Mouse (Mus musculus): ENCODE measurements around the gene Kidins220. TPM values are rescaled to one million over a fixed set of nuclear protein-coding genes. Genes with fewer than 3 reads are reported as not detected.

Kidins220 gene
- polyA plus RNA-seq, 1 experiment: 161 TPM

DNA sequence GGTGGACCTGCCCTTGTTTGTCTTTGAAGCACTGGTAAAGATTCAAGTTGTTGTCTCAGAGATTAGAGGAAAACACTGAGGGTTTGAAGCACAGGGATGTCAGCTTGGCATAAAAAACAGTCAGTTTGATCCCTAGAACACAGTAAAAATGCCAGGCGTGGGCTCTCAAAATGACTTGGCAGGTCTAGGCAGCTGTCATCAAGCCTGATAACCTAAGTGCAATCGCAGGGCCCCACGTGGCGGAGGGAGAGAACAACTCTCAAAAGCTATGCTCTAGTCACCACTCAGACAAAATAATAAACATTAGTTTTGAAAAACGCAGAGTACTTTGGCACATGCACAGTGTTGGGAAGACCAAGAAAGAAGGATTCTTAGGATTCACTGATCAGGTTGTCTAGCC, 10.5 kb downstream of the Kidins220 start:
- no peak for TF ChIP-seq POLR2A (IDR thresholded peaks at IDR 0.05; ENCODE audit: borderline replicate concordance, insufficient read depth, low read length)
- no peak for TF ChIP-seq CTCF (IDR thresholded peaks at IDR 0.05; ENCODE audit: borderline replicate concordance, insufficient read depth, low read depth, low read length)
- H3K27ac ChIP-seq (ENCODE audit: insufficient read depth, low read length): no peak overlapping the region
- 71% methylated on average over 5 of the region's 5 CpGs for WGBS
- DNase-seq: no peak
- no peak overlapping the region for H3K4me3 ChIP-seq (replicated peaks; ENCODE audit: insufficient read depth, low read depth, low read length)
- H3K27me3 ChIP-seq (ENCODE audit: control insufficient read depth, insufficient read depth, low read length): no peaks in the 10 kb centered on the region
- H3K4me1 ChIP-seq (ENCODE audit: control insufficient read depth, insufficient read depth, low read length): no peaks in the 10 kb centered on the region

GRCm38 (mm10) chr12:24995350-24995749, 20.6 kb downstream of the Kidins220 start:
- Histone ChIP-seq H3K27me3 (ENCODE audit: control insufficient read depth, insufficient read depth, low read length) (no peaks in the 10 kb centered on the region), H3K4me3 (replicated peaks; ENCODE audit: insufficient read depth, low read depth, low read length) (no peak overlapping the region), H3K27ac (ENCODE audit: insufficient read depth, low read length) (no peak overlapping the region), H3K4me1 (ENCODE audit: control insufficient read depth, insufficient read depth, low read length) (no peaks in the 10 kb centered on the region)
- DNase-seq: no peak
- no peak for TF ChIP-seq POLR2A (IDR thresholded peaks at IDR 0.05; ENCODE audit: borderline replicate concordance, insufficient read depth, low read length)
- TF ChIP-seq CTCF (IDR thresholded peaks at IDR 0.05; ENCODE audit: borderline replicate concordance, insufficient read depth, low read depth, low read length): no peak
- 90% methylated on average over 4 of the region's 4 CpGs for WGBS

- 71% methylated on average over 6 of the region's 6 CpGs for WGBS
- Histone ChIP-seq H3K27me3 (ENCODE audit: control insufficient read depth, insufficient read depth, low read length) (no peaks in the 10 kb centered on the region), H3K4me1 (ENCODE audit: control insufficient read depth, insufficient read depth, low read length) (peaks cover 3% of the 10 kb centered on the region; the same call in 1 of the 2 replicates), H3K27ac (ENCODE audit: insufficient read depth, low read length) (no peak overlapping the region), H3K4me3 (replicated peaks; ENCODE audit: insufficient read depth, low read depth, low read length) (no peak overlapping the region)
- TF ChIP-seq POLR2A (IDR thresholded peaks at IDR 0.05; ENCODE audit: borderline replicate concordance, insufficient read depth, low read length) (no peak), CTCF (IDR thresholded peaks at IDR 0.05; ENCODE audit: borderline replicate concordance, insufficient read depth, low read depth, low read length) (no peak)
- DNase-seq: no peak
Measured at GRCm38 (mm10) chr12:25005350-25005749, 30.6 kb downstream of the Kidins220 start.

DNA sequence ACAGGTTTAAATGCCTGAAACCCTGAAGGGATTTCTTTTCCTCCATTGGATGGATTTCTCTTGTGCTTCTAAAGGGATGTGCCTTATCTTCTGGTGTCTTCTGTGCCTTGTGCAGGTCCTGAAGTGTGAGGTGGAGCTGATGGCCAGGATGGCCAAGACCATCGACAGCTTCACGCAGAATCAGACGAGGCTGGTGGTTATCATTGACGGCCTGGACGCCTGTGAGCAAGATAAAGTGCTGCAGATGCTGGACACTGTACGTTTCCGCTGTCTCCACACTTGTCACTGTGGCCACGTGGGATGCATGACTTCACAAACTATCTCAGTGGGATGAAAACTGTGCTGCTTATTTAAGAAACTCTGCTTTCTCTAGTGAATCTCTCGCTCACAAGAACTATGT, 35.2 kb downstream of the Kidins220 start:
- TF ChIP-seq CTCF (IDR thresholded peaks at IDR 0.05; ENCODE audit: borderline replicate concordance, insufficient read depth, low read depth, low read length) (no peak), POLR2A (IDR thresholded peaks at IDR 0.05; ENCODE audit: borderline replicate concordance, insufficient read depth, low read length) (no peak)
- Histone ChIP-seq H3K4me3 (replicated peaks; ENCODE audit: insufficient read depth, low read depth, low read length) (no peak overlapping the region), H3K27ac (ENCODE audit: insufficient read depth, low read length) (no peak overlapping the region), H3K4me1 (ENCODE audit: control insufficient read depth, insufficient read depth, low read length) (no peaks in the 10 kb centered on the region), H3K27me3 (ENCODE audit: control insufficient read depth, insufficient read depth, low read length) (no peaks in the 10 kb centered on the region)
- DNase-seq: no peak
- 90% methylated on average over 9 of the region's 9 CpGs for WGBS

- DNase-seq: no peak
- H3K27me3 ChIP-seq (ENCODE audit: control insufficient read depth, insufficient read depth, low read length): no peaks in the 10 kb centered on the region
- no peak for TF ChIP-seq POLR2A (IDR thresholded peaks at IDR 0.05; ENCODE audit: borderline replicate concordance, insufficient read depth, low read length)
- no peak for TF ChIP-seq CTCF (IDR thresholded peaks at IDR 0.05; ENCODE audit: borderline replicate concordance, insufficient read depth, low read depth, low read length)
- WGBS: 83% methylated on average over 1 of the region's 1 CpGs
- no peaks in the 10 kb centered on the region for H3K4me1 ChIP-seq (ENCODE audit: control insufficient read depth, insufficient read depth, low read length)
- H3K27ac ChIP-seq (ENCODE audit: insufficient read depth, low read length): no peak overlapping the region
- H3K4me3 ChIP-seq (replicated peaks; ENCODE audit: insufficient read depth, low read depth, low read length): no peak overlapping the region
Measured at GRCm38 (mm10) chr12:25010416-25010815, 35.7 kb downstream of the Kidins220 start.

- H3K27ac ChIP-seq (ENCODE audit: insufficient read depth, low read length): no peak overlapping the region
- TF ChIP-seq POLR2A (IDR thresholded peaks at IDR 0.05; ENCODE audit: borderline replicate concordance, insufficient read depth, low read length): no peak
- no peak for TF ChIP-seq CTCF (IDR thresholded peaks at IDR 0.05; ENCODE audit: borderline replicate concordance, insufficient read depth, low read depth, low read length)
- no peak overlapping the region for H3K4me3 ChIP-seq (replicated peaks; ENCODE audit: insufficient read depth, low read depth, low read length)
- no peak for DNase-seq
- 79% methylated on average over 15 of the region's 15 CpGs for WGBS
- H3K4me1 ChIP-seq (ENCODE audit: control insufficient read depth, insufficient read depth, low read length): no peaks in the 10 kb centered on the region
- H3K27me3 ChIP-seq (ENCODE audit: control insufficient read depth, insufficient read depth, low read length): no peaks in the 10 kb centered on the region
Measured at GRCm38 (mm10) chr12:25011733-25012367, 37.1 kb downstream of the Kidins220 start.

DNA sequence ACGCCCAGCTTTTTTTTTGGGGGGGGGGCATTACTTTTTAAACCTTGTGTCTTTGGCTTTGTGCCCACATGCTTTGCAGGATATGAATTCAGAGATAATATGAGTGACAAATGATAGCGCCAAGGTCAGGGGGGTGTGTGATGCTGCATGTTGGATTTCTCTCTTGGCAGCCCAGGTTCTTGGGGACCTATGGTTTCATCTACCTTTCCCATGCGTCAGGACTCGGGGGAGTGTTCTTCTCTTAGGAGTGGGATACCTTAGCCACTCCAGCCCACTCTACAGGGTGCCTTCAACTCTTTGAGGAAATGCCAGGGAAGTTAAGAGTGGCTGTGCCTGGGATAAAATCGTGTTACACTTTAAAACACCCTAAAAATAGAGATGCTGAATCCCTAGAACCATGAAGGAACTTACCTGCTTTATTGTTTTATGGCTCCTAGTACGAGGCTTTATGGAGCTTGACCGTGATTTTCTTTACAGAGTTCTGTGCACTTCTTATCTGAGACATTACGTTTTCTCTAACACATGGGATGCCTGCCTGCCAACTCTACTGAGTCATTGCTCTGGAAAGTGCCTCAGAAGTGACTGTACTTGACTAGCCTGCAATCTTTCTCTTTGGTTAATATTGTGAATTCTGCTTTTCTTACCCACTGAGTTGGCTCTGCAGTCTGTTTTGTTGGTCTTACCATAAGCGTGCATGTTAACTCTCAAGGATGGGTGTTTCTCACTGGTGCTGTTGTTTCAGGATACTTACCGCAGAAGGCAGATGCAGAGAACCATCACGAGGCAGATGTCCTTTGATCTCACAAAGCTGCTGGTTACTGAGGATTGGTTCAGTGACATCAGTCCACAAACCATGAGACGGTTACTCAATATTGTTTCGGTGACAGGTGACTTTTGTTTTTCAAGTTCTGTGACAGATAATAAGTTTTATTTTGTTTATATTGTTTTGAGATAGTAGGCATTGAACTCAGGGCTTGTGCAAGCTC, 38.1 kb downstream of the Kidins220 start:
- no peaks in the 10 kb centered on the region for H3K4me1 ChIP-seq (ENCODE audit: control insufficient read depth, insufficient read depth, low read length)
- H3K4me3 ChIP-seq (replicated peaks; ENCODE audit: insufficient read depth, low read depth, low read length): no peak overlapping the region
- DNase-seq: no peak
- TF ChIP-seq CTCF (IDR thresholded peaks at IDR 0.05; ENCODE audit: borderline replicate concordance, insufficient read depth, low read depth, low read length) (no peak), POLR2A (IDR thresholded peaks at IDR 0.05; ENCODE audit: borderline replicate concordance, insufficient read depth, low read length) (no peak)
- no peak overlapping the region for H3K27ac ChIP-seq (ENCODE audit: insufficient read depth, low read length)
- WGBS: 82% methylated on average over 13 of the region's 13 CpGs
- no peaks in the 10 kb centered on the region for H3K27me3 ChIP-seq (ENCODE audit: control insufficient read depth, insufficient read depth, low read length)
